Mouse (Mus musculus): ENCODE measurements around the gene Ubl7.
"Not testable (repeated sequence)": the region's sequence is repeated elsewhere in the genome, so short reads cannot be mapped to it uniquely, and the experiment has no call there.

DNA sequence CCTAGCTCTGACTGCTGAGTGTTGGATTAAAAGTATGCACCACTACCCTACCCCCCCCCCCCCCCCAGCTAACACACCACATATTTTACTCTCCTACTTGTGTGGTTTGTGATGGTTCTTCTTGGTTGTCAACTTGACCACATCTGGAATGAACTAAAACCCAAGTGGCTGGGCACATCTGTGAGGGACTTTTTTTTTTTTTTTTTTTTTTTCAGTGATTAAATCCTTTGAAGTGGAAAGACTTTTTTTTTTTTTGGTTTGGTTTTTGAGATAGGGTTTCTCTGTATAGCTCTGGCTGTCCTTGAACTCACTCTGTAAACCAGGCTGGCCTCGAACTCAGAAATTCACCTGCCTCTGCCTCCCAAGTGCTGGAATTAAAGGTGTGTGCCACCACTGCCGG lies 29.0 kb upstream of the Ubl7 start:
- not testable (repeated sequence) for TF ChIP-seq CTCF (IDR thresholded peaks at IDR 0.05; ENCODE audit: extremely low read depth, insufficient read length, insufficient replicate concordance, low read depth, low read length); POLR2A (IDR thresholded peaks at IDR 0.05; ENCODE audit: low read depth, low read length)

Measured in small intestine, adult 2 months (tissue).